Comparison of ENCODE assay signal across 9 mouse cellular contexts in the genomic region with DNA sequence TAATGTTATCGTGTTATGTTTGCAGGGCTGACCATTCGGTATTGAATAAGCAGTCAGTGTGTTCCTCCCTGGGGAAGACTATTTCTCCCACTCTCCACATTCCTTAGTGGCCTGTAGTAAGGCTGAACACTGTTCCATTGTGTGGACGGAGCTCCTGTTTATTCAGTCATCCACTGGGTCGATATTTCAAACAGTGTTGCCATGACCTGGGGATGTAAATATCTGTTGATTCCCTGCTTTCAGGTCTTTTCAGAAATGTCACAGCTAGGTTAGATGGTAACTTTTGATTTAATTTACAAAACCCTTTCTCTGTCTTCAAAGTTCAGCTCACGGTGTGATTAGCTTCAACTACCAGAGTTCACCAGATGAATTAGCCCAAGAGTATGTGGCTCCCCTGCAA.
DNase-seq lines count a peak whose midpoint lies in the region; ATAC-seq and TF ChIP-seq lines count a peak whose summit lies in the region.
"Had no signal": no experiment of that assay in that cellular context is flagged by ENCODE, and none has a peak within 500 bp of the region (broad histone marks: within the 10 kb centered on the region; RNA-seq: fewer than 3 reads in every experiment).

No protein-coding gene starts in this region.

- ATAC-seq in intestine, embryonic 15.5 days = no peak
- ATAC-seq in intestine, postnatal 0 days = no peak
- ATAC-seq in embryonic facial prominence, embryonic 14.5 days (ENCODE audit: low read depth) = peak; percentile 34
- 0 out of 2 replicates have a peak, but pooled peaks have one; percentile 33 for ATAC-seq in hindbrain, postnatal 0 days
- ATAC-seq in midbrain, embryonic 16.5 days = 0 out of 2 replicates have a peak, but pooled peaks have one; percentile 50
- ATAC-seq in granulocyte monocyte progenitor cell, adult 5-6 weeks (replicated peaks; ENCODE audit: poor library complexity, severe bottlenecking) = no peak

- H3K9me3 ChIP-seq in intestine, embryonic 15.5 days = no peaks in the 10 kb centered on the region
- H3K9me3 ChIP-seq in intestine, postnatal 0 days (ENCODE audit: control insufficient read depth) = no peaks in the 10 kb centered on the region
- no peaks in the 10 kb centered on the region for H3K9me3 ChIP-seq in embryonic facial prominence, embryonic 14.5 days (ENCODE audit: control insufficient read depth, low read length)
- no peaks in the 10 kb centered on the region for H3K9me3 ChIP-seq in hindbrain, postnatal 0 days (ENCODE audit: low read length)
- H3K9me3 ChIP-seq in midbrain, embryonic 16.5 days (replicated peaks; ENCODE audit: control insufficient read depth, low read length, poor library complexity, severe bottlenecking) = no peaks in the 10 kb centered on the region

- H3K36me3 ChIP-seq in intestine, embryonic 15.5 days = no peaks in the 10 kb centered on the region
- H3K36me3 ChIP-seq in intestine, postnatal 0 days (ENCODE audit: control insufficient read depth, insufficient read depth) = no peaks in the 10 kb centered on the region
- H3K36me3 ChIP-seq in embryonic facial prominence, embryonic 14.5 days (ENCODE audit: control insufficient read depth, insufficient read depth, low read length) = no peaks in the 10 kb centered on the region
- no peaks in the 10 kb centered on the region for H3K36me3 ChIP-seq in hindbrain, postnatal 0 days (ENCODE audit: insufficient read depth, low read length)
- no peaks in the 10 kb centered on the region for H3K36me3 ChIP-seq in midbrain, embryonic 16.5 days (ENCODE audit: control insufficient read depth, insufficient read depth, low read length)

- H3K9ac ChIP-seq in intestine, embryonic 15.5 days = no peak overlapping the region
- H3K9ac ChIP-seq in intestine, postnatal 0 days (ENCODE audit: low read depth, low read length) = no peak overlapping the region
- H3K9ac ChIP-seq in embryonic facial prominence, embryonic 14.5 days (ENCODE audit: low read depth, low read length) = peak overlapping the region; percentile 43; the same call in 1 of the 2 replicates
- H3K9ac ChIP-seq in hindbrain, postnatal 0 days (replicated peaks; ENCODE audit: low read length) = no peak overlapping the region
- H3K9ac ChIP-seq in midbrain, embryonic 16.5 days (ENCODE audit: low read depth, low read length) = no peak overlapping the region

- 17% methylated on average over 5 of the region's 5 CpGs for WGBS in intestine, embryonic 15.5 days
- 32% methylated on average over 5 of the region's 5 CpGs for WGBS in intestine, postnatal 0 days
- 23% methylated on average over 5 of the region's 5 CpGs for WGBS in embryonic facial prominence, embryonic 14.5 days
- 43% methylated on average over 5 of the region's 5 CpGs for WGBS in hindbrain, postnatal 0 days
- WGBS in midbrain, embryonic 16.5 days = 28% methylated on average over 5 of the region's 5 CpGs

- intact Hi-C loops in gastrocnemius, postnatal 14 days (cut with DNase I; ENCODE audit: low total_unique reads) = no loop called here

- no peak overlapping the region for H3K4me3 ChIP-seq in intestine, embryonic 15.5 days (replicated peaks)
- no peak overlapping the region for H3K4me3 ChIP-seq in intestine, postnatal 0 days (ENCODE audit: low read depth, low read length)
- no peak overlapping the region for H3K4me3 ChIP-seq in embryonic facial prominence, embryonic 14.5 days (ENCODE audit: low read depth, low read length)
- H3K4me3 ChIP-seq in hindbrain, postnatal 0 days (ENCODE audit: low read length) = no peak overlapping the region
- H3K4me3 ChIP-seq in midbrain, embryonic 16.5 days (ENCODE audit: low read depth, low read length) = no peak overlapping the region

- H3K4me1 ChIP-seq in intestine, embryonic 15.5 days (replicated peaks) = peaks cover 5% of the 10 kb centered on the region; the same call in 1 of the 2 replicates
- no peaks in the 10 kb centered on the region for H3K4me1 ChIP-seq in intestine, postnatal 0 days (replicated peaks; ENCODE audit: control insufficient read depth, insufficient read depth, low read length)
- H3K4me1 ChIP-seq in embryonic facial prominence, embryonic 14.5 days (ENCODE audit: control insufficient read depth, insufficient read depth, low read length) = peaks cover 10% of the 10 kb centered on the region; the same call in 1 of the 2 replicates
- H3K4me1 ChIP-seq in hindbrain, postnatal 0 days (ENCODE audit: insufficient read depth, low read length) = peaks cover 8% of the 10 kb centered on the region
- H3K4me1 ChIP-seq in midbrain, embryonic 16.5 days (ENCODE audit: control insufficient read depth, insufficient read depth, low read length) = peaks cover 19% of the 10 kb centered on the region

- no peak for TF ChIP-seq CTCF in intestine, postnatal 0 days (IDR thresholded peaks at IDR 0.05; ENCODE audit: low read depth)
- no peak for TF ChIP-seq CTCF in hindbrain, postnatal 0 days (IDR thresholded peaks at IDR 0.05; ENCODE audit: low read depth)

- no peaks in the 10 kb centered on the region for H3K27me3 ChIP-seq in intestine, embryonic 15.5 days (replicated peaks)
- no peaks in the 10 kb centered on the region for H3K27me3 ChIP-seq in intestine, postnatal 0 days (replicated peaks; ENCODE audit: control insufficient read depth, insufficient read depth, low read length)
- H3K27me3 ChIP-seq in embryonic facial prominence, embryonic 14.5 days (replicated peaks; ENCODE audit: control insufficient read depth, insufficient read depth, low read length) = no peaks in the 10 kb centered on the region
- H3K27me3 ChIP-seq in hindbrain, postnatal 0 days (ENCODE audit: insufficient read depth, low read length) = no peaks in the 10 kb centered on the region
- H3K27me3 ChIP-seq in midbrain, embryonic 16.5 days (ENCODE audit: control insufficient read depth, insufficient read depth, low read depth, low read length) = no peaks in the 10 kb centered on the region

- peak overlapping the region; percentile 51 for H3K27ac ChIP-seq in intestine, embryonic 15.5 days
- H3K27ac ChIP-seq in intestine, postnatal 0 days (ENCODE audit: low read depth, low read length) = no peak overlapping the region
- H3K27ac ChIP-seq in embryonic facial prominence, embryonic 14.5 days (replicated peaks; ENCODE audit: low read depth, low read length) = peak overlapping the region; percentile 83
- H3K27ac ChIP-seq in hindbrain, postnatal 0 days = peak overlapping the region; percentile 56
- peak overlapping the region; percentile 84 for H3K27ac ChIP-seq in midbrain, embryonic 16.5 days (ENCODE audit: low read length)

- peak; percentile 30 for DNase-seq in embryonic facial prominence, embryonic 14.5 days (ENCODE audit: low spot score)
- no peak for DNase-seq in hindbrain, postnatal 0 days (ENCODE audit: low spot score)
- DNase-seq in gastrocnemius, postnatal 14 days = no peak
- DNase-seq in cerebellum, adult 11 months = no peak
- DNase-seq: heart, postnatal 14 days had no signal

- H3K4me2 ChIP-seq in intestine, embryonic 15.5 days (replicated peaks) = no peak overlapping the region
- no peak overlapping the region for H3K4me2 ChIP-seq in intestine, postnatal 0 days (replicated peaks; ENCODE audit: low read depth)
- no peak overlapping the region for H3K4me2 ChIP-seq in embryonic facial prominence, embryonic 14.5 days (ENCODE audit: low read depth, low read length)
- H3K4me2 ChIP-seq in hindbrain, postnatal 0 days (ENCODE audit: low read depth, low read length) = no peak overlapping the region
- no peak overlapping the region; the same call in 1 of the 2 replicates for H3K4me2 ChIP-seq in midbrain, embryonic 16.5 days (ENCODE audit: low read length)

Comparison
In these comparisons a context has a peak if more than half of its experiments do, and no peak if none do; other contexts are left out.
1. ATAC-seq: peak in embryonic facial prominence, embryonic 14.5 days (single experiment), hindbrain, postnatal 0 days (single experiment) and midbrain, embryonic 16.5 days (single experiment); none in intestine, embryonic 15.5 days (single experiment), intestine, postnatal 0 days (single experiment) and granulocyte monocyte progenitor cell, adult 5-6 weeks (single experiment).